Comparison of ENCODE assay signal across 8 mouse cellular contexts in genomic region chrX:53716323-53717182, GRCm38 (mm10). TPM values are rescaled to one million over a fixed set of nuclear protein-coding genes. Genes with fewer than 3 reads are reported as not detected.
A peak's percentile ranks its signal among the peaks of the same experiment; 100 is the strongest.
DNase-seq lines count a peak whose midpoint lies in the region; ATAC-seq and TF ChIP-seq lines count a peak whose summit lies in the region.

No protein-coding gene starts in this region.

- no peaks in the 10 kb centered on the region for H3K4me1 ChIP-seq in intestine, postnatal 0 days (replicated peaks; ENCODE audit: control insufficient read depth, insufficient read depth, low read length)
- H3K4me1 ChIP-seq in stomach, postnatal 0 days (replicated peaks; ENCODE audit: control insufficient read depth, insufficient read depth): no peaks in the 10 kb centered on the region

- peak; percentile 76 for ATAC-seq in intestine, postnatal 0 days
- peak; percentile 47; the same call in 1 of the 2 replicates for ATAC-seq in stomach, postnatal 0 days (ENCODE audit: low FRiP score, low TSS enrichment)

- TF ChIP-seq EP300 in stomach, postnatal 0 days (optimal IDR thresholded peaks at IDR 0.05): no peak

- H3K4me3 ChIP-seq in intestine, postnatal 0 days (ENCODE audit: low read depth, low read length): no peak overlapping the region
- peak overlapping the region; percentile 15; the same call in 1 of the 2 replicates for H3K4me3 ChIP-seq in stomach, postnatal 0 days (ENCODE audit: low read depth, low read length)

- no peaks in the 10 kb centered on the region for H3K27me3 ChIP-seq in intestine, postnatal 0 days (replicated peaks; ENCODE audit: control insufficient read depth, insufficient read depth, low read length)
- no peaks in the 10 kb centered on the region for H3K27me3 ChIP-seq in stomach, postnatal 0 days (ENCODE audit: control insufficient read depth, insufficient read depth, low read length)

- peak; percentile 55 for DNase-seq in adrenal gland, postnatal 25 days
- peak; percentile 71 for DNase-seq in embryo, embryonic 11 days
- DNase-seq in heart, adult 18-20 months: peak; percentile 36 to 48
- peak; percentile 43 to 52 for DNase-seq in left cerebral cortex, postnatal 25 days (ENCODE audit: low spot score in 2 of 2)
- DNase-seq in mesoderm, embryonic 11.5 days (ENCODE audit: low read depth, low spot score): peak; percentile 66
- peak; percentile 22 for DNase-seq in stomach, postnatal 0 days (ENCODE audit: low spot score)
- DNase-seq in spleen, postnatal 36 days (ENCODE audit: low spot score in 2 of 2): no peak

- no peak overlapping the region for H3K9ac ChIP-seq in intestine, postnatal 0 days (ENCODE audit: low read depth, low read length)
- H3K9ac ChIP-seq in stomach, postnatal 0 days (ENCODE audit: low read length): peak overlapping the region; percentile 13; the same call in 1 of the 2 replicates

- 23% methylated on average over 47 of the region's 49 CpGs for WGBS in intestine, postnatal 0 days
- 20% methylated on average over 38 of the region's 49 CpGs for WGBS in stomach, postnatal 0 days

- H3K9me3 ChIP-seq in intestine, postnatal 0 days (ENCODE audit: control insufficient read depth): no peaks in the 10 kb centered on the region
- H3K9me3 ChIP-seq in stomach, postnatal 0 days (ENCODE audit: control insufficient read depth, low read length): no peaks in the 10 kb centered on the region

- H3K4me2 ChIP-seq in intestine, postnatal 0 days (replicated peaks; ENCODE audit: low read depth): peak overlapping the region; percentile 52
- H3K4me2 ChIP-seq in stomach, postnatal 0 days (replicated peaks; ENCODE audit: low read depth): peak overlapping the region; percentile 47

- no peak for TF ChIP-seq CTCF in intestine, postnatal 0 days (IDR thresholded peaks at IDR 0.05; ENCODE audit: low read depth)
- no peak for TF ChIP-seq CTCF in stomach, postnatal 0 days (IDR thresholded peaks at IDR 0.05; ENCODE audit: low read depth)

- intact Hi-C loops in left cerebral cortex, postnatal 25 days (cut with DNase I): no loop called here

- no peak overlapping the region for H3K27ac ChIP-seq in intestine, postnatal 0 days (ENCODE audit: low read depth, low read length)
- H3K27ac ChIP-seq in stomach, postnatal 0 days (replicated peaks): no peak overlapping the region

- no peaks in the 10 kb centered on the region for H3K36me3 ChIP-seq in intestine, postnatal 0 days (ENCODE audit: control insufficient read depth, insufficient read depth)
- H3K36me3 ChIP-seq in stomach, postnatal 0 days (ENCODE audit: control insufficient read depth, insufficient read depth, low read length): no peaks in the 10 kb centered on the region

RNA-seq across cellular contexts. Expression of gene 4930502E18Rik, which starts 8.1 kb away (rescaled TPM):
- not detected in 2 replicates for total RNA-seq in adrenal gland, postnatal 25 days (2021)
- not detected for total RNA-seq in heart, adult 18-20 months (2021)
- 0.13 and 0.26 TPM in 2 replicates for polyA plus RNA-seq in intestine, postnatal 0 days (2015; fragmentation: Nextera tagmentation; extraction: Ambion mirVana)
- under 1 TPM; 0.25 to 0.30 TPM for total RNA-seq in left cerebral cortex, postnatal 25 days (2021)
- 0.06 and 0.08 TPM in 2 replicates for polyA plus RNA-seq in stomach, postnatal 0 days (2015; fragmentation: Nextera tagmentation; extraction: Ambion mirVana)

RNA-seq across cellular contexts. Expression of gene 1700013H16Rik, which starts 41.1 kb away (rescaled TPM):
- not detected in 2 replicates for total RNA-seq in adrenal gland, postnatal 25 days (2021)
- total RNA-seq in heart, adult 18-20 months (2021): not detected
- polyA plus RNA-seq in intestine, postnatal 0 days (2015; fragmentation: Nextera tagmentation; extraction: Ambion mirVana): 0.56 TPM in 1 of 2 replicates, not detected in the other
- not detected for total RNA-seq in left cerebral cortex, postnatal 25 days (2021)
- not detected in 2 replicates for polyA plus RNA-seq in stomach, postnatal 0 days (2015; fragmentation: Nextera tagmentation; extraction: Ambion mirVana)

RNA-seq across cellular contexts. Expression of gene Rtl8b, which starts 46.3 kb away (rescaled TPM):
- 79.2 and 90.0 TPM in 2 replicates for total RNA-seq in adrenal gland, postnatal 25 days (2021)
- 100 to 1,000 TPM in 1 of 2 experiments, 10 to 100 TPM in 1; 89.7 to 125 TPM for total RNA-seq in heart, adult 18-20 months (2021)
- 38.4 and 39.1 TPM in 2 replicates for polyA plus RNA-seq in intestine, postnatal 0 days (2015; fragmentation: Nextera tagmentation; extraction: Ambion mirVana)
- 100 to 1,000 TPM; 254 to 265 TPM for total RNA-seq in left cerebral cortex, postnatal 25 days (2021)
- polyA plus RNA-seq in stomach, postnatal 0 days (2015; fragmentation: Nextera tagmentation; extraction: Ambion mirVana): 37.0 and 41.6 TPM in 2 replicates

RNA-seq across cellular contexts. Expression of gene Zfp36l3, which starts 59.6 kb away (rescaled TPM):
- not detected in 2 replicates for total RNA-seq in adrenal gland, postnatal 25 days (2021)
- not detected for total RNA-seq in heart, adult 18-20 months (2021)
- 0.07 and 0.08 TPM in 2 replicates for polyA plus RNA-seq in intestine, postnatal 0 days (2015; fragmentation: Nextera tagmentation; extraction: Ambion mirVana)
- not detected for total RNA-seq in left cerebral cortex, postnatal 25 days (2021)
- not detected in 2 replicates for polyA plus RNA-seq in stomach, postnatal 0 days (2015; fragmentation: Nextera tagmentation; extraction: Ambion mirVana)

Comparison
In these comparisons a context has a peak if more than half of its experiments do, and no peak if none do; other contexts are left out.
1. DNase-seq: peak in adrenal gland, postnatal 25 days (single experiment), embryo, embryonic 11 days (single experiment), heart, adult 18-20 months (2 of 2), left cerebral cortex, postnatal 25 days (2 of 2), mesoderm, embryonic 11.5 days (single experiment) and stomach, postnatal 0 days (single experiment); none in spleen, postnatal 36 days (0 of 2).